Mouse (Mus musculus) MEL (cell line): Measurements from ENCODE around the gene Aadat. TPM values are rescaled to one million over a fixed set of nuclear protein-coding genes. Genes with fewer than 3 reads are reported as not detected.

Experiments used
- DNase-seq: peaks from one replicate; pipeline ENCODE4 v3.0.0; 2011; ENCODE audit warnings: low read depth, low spot score
- H3K27ac ChIP-seq: 2 replicates; pipeline ENCODE4 v1.5.1; 2012; ENCODE audit warnings: low read depth, mild to moderate bottlenecking, control low read depth, low read length, moderate library complexity; ENCODE audit not compliant: control insufficient read depth
- H3K27me3 ChIP-seq, 2 experiments: fragments of 150-350 bp in 1 of 2; sonication (generic) in 1 of 2; 2 replicates each; pipeline ENCODE4 v1.6.1; 2012; ENCODE audit warnings: low read length in 2 of 2, mild to moderate bottlenecking in 2 of 2, improper control_type of control experiment in 1 of 2, moderate library complexity in 1 of 2; ENCODE audit not compliant: insufficient read depth in 2 of 2, control insufficient read depth in 1 of 2
- H3K36me3 ChIP-seq, 2 experiments: 2 replicates each; pipeline ENCODE4 v1.6.1; 2012 to 2014; ENCODE audit warnings: low read length in 2 of 2, improper control_type of control experiment in 1 of 2, inconsistent platforms in 1 of 2, mild to moderate bottlenecking in 1 of 2; ENCODE audit not compliant: insufficient read depth in 2 of 2, control insufficient read depth in 1 of 2
- H3K4me1 ChIP-seq, 2 experiments: fragments of 150-350 bp in 1 of 2; sonication (generic) in 1 of 2; 2 replicates each; pipeline ENCODE4 v1.6.1; 2012; ENCODE audit warnings: low read length in 2 of 2, improper control_type of control experiment in 1 of 2, mild to moderate bottlenecking in 1 of 2; ENCODE audit not compliant: insufficient read depth in 2 of 2, control insufficient read depth in 1 of 2
- H3K4me3 ChIP-seq, 2 experiments: fragments of 150-350 bp in 1 of 2; sonication (generic) in 1 of 2; 2 replicates each; pipeline ENCODE4 v1.5.1; 2012; ENCODE audit warnings: low read depth in 2 of 2, low read length in 2 of 2, mild to moderate bottlenecking in 2 of 2, moderate library complexity in 2 of 2, control low read depth in 1 of 2, improper control_type of control experiment in 1 of 2; ENCODE audit not compliant: control insufficient read depth in 1 of 2, insufficient read depth in 1 of 2
- H3K79me2 ChIP-seq: 2 replicates; pipeline ENCODE4 v1.6.1; 2012; ENCODE audit warnings: mild to moderate bottlenecking, low read length, moderate library complexity; ENCODE audit not compliant: control insufficient read depth, poor library complexity, insufficient read depth
- H3K9ac ChIP-seq: 2 replicates; pipeline ENCODE4 v1.6.1; 2012; ENCODE audit warnings: low read depth, mild to moderate bottlenecking, control low read depth, low read length, moderate library complexity; ENCODE audit not compliant: control insufficient read depth, poor library complexity, severe bottlenecking
- H3K9me3 ChIP-seq: fragments of 150-350 bp; sonication (generic); replicated peaks from 2 replicates; pipeline ENCODE4 v1.6.1; 2012; ENCODE audit warnings: mild to moderate bottlenecking, low read length, improper control_type of control experiment, moderate library complexity; ENCODE audit not compliant: insufficient read depth
- CTCF ChIP-seq, 3 experiments: IDR thresholded peaks in 2 of 3; conservative IDR thresholded peaks in 1 of 3; 2 replicates each; pipeline ENCODE4 v1.5.1; 2011 to 2012; ENCODE audit warnings: low read length in 3 of 3, low read depth in 2 of 3, mild to moderate bottlenecking in 2 of 3, improper control_type of control experiment in 1 of 3, inconsistent platforms in 1 of 3, mixed read lengths in 1 of 3, moderate library complexity in 1 of 3; ENCODE audit not compliant: control insufficient read depth in 1 of 3, insufficient read depth in 1 of 3, poor library complexity in 1 of 3, severe bottlenecking in 1 of 3
- POLR2AphosphoS5 ChIP-seq: IDR thresholded peaks from 2 replicates; pipeline ENCODE4 v1.6.1; 2012; ENCODE audit warnings: low read depth, borderline replicate concordance, mild to moderate bottlenecking, inconsistent platforms, low read length, moderate library complexity, mixed read lengths
- RAD21 ChIP-seq: IDR thresholded peaks from 2 replicates; pipeline ENCODE4 v1.6.1; 2011; ENCODE audit warnings: mild to moderate bottlenecking, low read depth, low read length, improper control_type of control experiment
- polyA plus RNA-seq, 2 experiments: library from polyadenylated mRNA; stranded (reverse) in 1 of 2; unstranded in 1 of 2; fragments of >175 nt in 1 of 2; fragments of >200 nt in 1 of 2; gene quantifications; 2 replicates each; pipeline versions ENCODE4 v1.2.1 to v1.2.4; 2012; ENCODE audit warnings: low replicate concordance in 2 of 2, low read depth in 1 of 2; ENCODE audit not compliant: insufficient read length in 2 of 2, insufficient read depth in 1 of 2, missing spikeins in 1 of 2
- total RNA-seq: library from RNA; depleted of rRNA; stranded (reverse); fragments of 300-350 nt; gene quantifications from 2 replicates; pipeline ENCODE4 v1.2.3, GENCODE M21; 2012; rRNA removed

The Aadat gene
- total and polyA plus RNA-seq, 3 experiments, result not detected

DNA sequence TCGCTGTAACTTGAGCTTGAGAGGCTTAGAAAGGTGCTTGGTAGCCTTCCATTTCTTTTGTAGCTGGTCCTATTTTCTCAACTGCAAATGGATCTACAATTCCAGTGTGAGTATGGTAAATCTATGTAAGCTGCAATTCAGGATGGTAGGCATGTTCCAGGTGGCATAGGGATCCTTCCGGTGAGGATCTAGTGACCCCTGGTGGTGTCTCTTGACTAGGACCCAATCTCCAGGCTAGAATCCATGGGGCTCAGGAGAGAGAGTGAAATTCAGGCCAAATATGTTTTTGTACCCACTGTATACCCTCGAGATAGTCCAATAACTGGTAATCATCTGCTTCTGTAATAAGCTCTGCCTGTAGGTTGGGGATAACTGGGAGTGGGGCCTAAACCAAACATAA, 89.0 kb downstream of the Aadat start:
- Histone ChIP-seq H3K27me3 (no peaks in the 10 kb centered on the region), H3K4me1 (no peaks in the 10 kb centered on the region), H3K9ac (no peak overlapping the region), H3K9me3 (no peaks in the 10 kb centered on the region), H3K27ac (no peak overlapping the region), H3K4me3 (no peak overlapping the region)
- no peak for DNase-seq
- TF ChIP-seq POLR2AphosphoS5, result no peak
- TF ChIP-seq CTCF (IDR thresholded peaks at IDR 0.05 in 2 of 3, conservative IDR thresholded peaks at IDR 0.05 in 1 of 3; ENCODE audit: control insufficient read depth in 1 of 3, insufficient read depth in 1 of 3, low read depth in 2 of 3, low read length in 3 of 3, poor library complexity in 1 of 3, severe bottlenecking in 1 of 3), result peak in 2 of 3 experiments; percentile 17 to 24; a peak in 2 of 6 replicates
- TF ChIP-seq RAD21, result peak; percentile 17; the same call in 1 of the 2 replicates
- TF ChIP-seq, all 39 proteins: peak for 2
- H3K36me3 ChIP-seq, result no peaks in the 10 kb centered on the region
- H3K79me2 ChIP-seq, result no peaks in the 10 kb centered on the region

Other genes with a start within 250 kb of the Aadat start
- not detected in 2 replicates for gene Gm10283, start 2.7 kb upstream of the Aadat start, total RNA-seq
- gene Gm10283, start 2.7 kb upstream of the Aadat start, polyA plus RNA-seq, result not detected
- gene Mfap3l, start 126.9 kb downstream of the Aadat start, total RNA-seq, result not detected in 2 replicates
- not detected for gene Mfap3l, start 126.9 kb downstream of the Aadat start, polyA plus RNA-seq